Mouse (Mus musculus): ENCODE measurements around the gene Fam187b.

The Fam187b gene

GRCm38 (mm10) chr7:30958109-30958865 is 15.3 kb upstream of the Fam187b start:
- no peak for DNase-seq (ENCODE audit: low read depth)

GRCm38 (mm10) chr7:30958866-30959487 is 14.6 kb upstream of the Fam187b start:
- no peak for DNase-seq (ENCODE audit: low read depth)

GRCm38 (mm10) chr7:30959786-30960349 is 13.7 kb upstream of the Fam187b start:
- DNase-seq (ENCODE audit: low read depth), result no peak

GRCm38 (mm10) chr7:30962862-30963261 is 10.7 kb upstream of the Fam187b start:
- no peak for DNase-seq (ENCODE audit: low read depth)

- DNase-seq (ENCODE audit: low read depth), result no peak
Measured at GRCm38 (mm10) chr7:30964366-30964765, 9.2 kb upstream of the Fam187b start.

GRCm38 (mm10) chr7:30965677-30966076 is 7.9 kb upstream of the Fam187b start:
- DNase-seq (ENCODE audit: low read depth), result no peak

- DNase-seq (ENCODE audit: low read depth), result peak; percentile 67
Measured at GRCm38 (mm10) chr7:30966657-30967056, 6.9 kb upstream of the Fam187b start.

- no peak for DNase-seq (ENCODE audit: low read depth)
Measured at GRCm38 (mm10) chr7:30968611-30969010, 5.0 kb upstream of the Fam187b start.

GRCm38 (mm10) chr7:30969174-30969573 is 4.4 kb upstream of the Fam187b start:
- no peak for DNase-seq (ENCODE audit: low read depth)

- no peak for DNase-seq (ENCODE audit: low read depth)
Measured at GRCm38 (mm10) chr7:30971901-30972300, 1.7 kb upstream of the Fam187b start.

- DNase-seq (ENCODE audit: low read depth), result no peak
Measured at GRCm38 (mm10) chr7:30972426-30973250, 952 bp upstream of the Fam187b start.

- DNase-seq (ENCODE audit: low read depth), result no peak
Measured at GRCm38 (mm10) chr7:30973251-30973500, 414 bp upstream of the Fam187b start, which contains the start of gene Lsr. Lsr (minus strand) TSS chr7:30973464.

GRCm38 (mm10) chr7:30981703-30982102 is 8.1 kb downstream of the Fam187b start:
- no peak for DNase-seq (ENCODE audit: low read depth)

GRCm38 (mm10) chr7:30985357-30985756 is 11.8 kb downstream of the Fam187b start:
- no peak for DNase-seq (ENCODE audit: low read depth)

- no peak for DNase-seq (ENCODE audit: low read depth)
Measured at GRCm38 (mm10) chr7:30988519-30989162, 15.1 kb downstream of the Fam187b start.

- peak; percentile 25 for DNase-seq (ENCODE audit: low read depth)
Measured at GRCm38 (mm10) chr7:30992148-30992547, 18.6 kb downstream of the Fam187b start.

- DNase-seq (ENCODE audit: low read depth), result no peak
Measured at GRCm38 (mm10) chr7:30993986-30994385, 20.4 kb downstream of the Fam187b start.

- peak; percentile 28 for DNase-seq (ENCODE audit: low read depth)
Measured at GRCm38 (mm10) chr7:30996491-30996890, 22.9 kb downstream of the Fam187b start.

- peak; percentile 98 for DNase-seq (ENCODE audit: low read depth)
Measured at GRCm38 (mm10) chr7:31000505-31001020, 27.0 kb downstream of the Fam187b start.

GRCm38 (mm10) chr7:31002650-31003049 is 29.1 kb downstream of the Fam187b start:
- peak; percentile 99 for DNase-seq (ENCODE audit: low read depth)

- peak; percentile 71 for DNase-seq (ENCODE audit: low read depth)
Measured at GRCm38 (mm10) chr7:31007775-31008174, 34.2 kb downstream of the Fam187b start.

GRCm38 (mm10) chr7:31008175-31008574 is 34.6 kb downstream of the Fam187b start:
- DNase-seq (ENCODE audit: low read depth), result peak; percentile 78

Data from 416B (cell line).